Mouse (Mus musculus): ENCODE measurements around the gene Rab42.

GRCm38 (mm10) chr4:132266835-132267349 is 36.3 kb downstream of the Rab42 start:
- no peak for TF ChIP-seq POLR2A (IDR thresholded peaks at IDR 0.05; ENCODE audit: extremely low read depth, insufficient read depth, low read length)
- no peak for TF ChIP-seq CTCF (IDR thresholded peaks at IDR 0.05; ENCODE audit: low read depth, low read length)
